ENCODE assay signal across 26 mouse cellular contexts in genomic region chr17:36993770-36994325, GRCm38 (mm10). TPM values are rescaled to one million over a fixed set of nuclear protein-coding genes. Genes with fewer than 3 reads are reported as not detected.
A peak's percentile ranks its signal among the peaks of the same experiment; 100 is the strongest.
DNase-seq lines count a peak whose midpoint lies in the region; ATAC-seq and TF ChIP-seq lines count a peak whose summit lies in the region.
"Had no signal": no experiment of that assay in that cellular context is flagged by ENCODE, and none has a peak within 500 bp of the region (broad histone marks: within the 10 kb centered on the region; RNA-seq: fewer than 3 reads in every experiment).

No protein-coding gene starts in this region.

- no peaks in the 10 kb centered on the region for H3K27me3 ChIP-seq in E14TG2a.4 (ENCODE audit: insufficient read depth, low read length)

- TF ChIP-seq CTCF in E14TG2a.4 (conservative IDR thresholded peaks at IDR 0.05; ENCODE audit: low read length), result no peak
- no peak for TF ChIP-seq CTCF in layer of hippocampus, adult 2 months (conservative IDR thresholded peaks at IDR 0.05)

- H3K4me1 ChIP-seq in E14TG2a.4 (replicated peaks; ENCODE audit: low read depth, low read length) (peaks cover 94% of the 10 kb centered on the region), ES-E14 (ENCODE audit: control insufficient read depth in 2 of 2, insufficient read depth in 2 of 2, low read length in 2 of 2, poor library complexity in 1 of 2) (peaks cover 17 to 26% of the 10 kb centered on the region in 2 experiments)
- H3K4me1 ChIP-seq: forebrain, embryonic 13.5 days; hindbrain, embryonic 13.5 days had no signal

- ATAC-seq in common myeloid progenitor, adult 5-6 weeks (replicated peaks; ENCODE audit: low read depth, poor library complexity, severe bottlenecking), result peak; percentile 30
- ATAC-seq: CD4-positive, CD25-positive, alpha-beta regulatory T cell, adult 4 months; forebrain, embryonic 13.5 days; forebrain, postnatal 0 days; hindbrain, postnatal 0 days; Patski had no signal

- H3K9me3 ChIP-seq in E14TG2a.4 (ENCODE audit: low read length), result no peaks in the 10 kb centered on the region
- no peaks in the 10 kb centered on the region for H3K9me3 ChIP-seq in ES-E14 (ENCODE audit: control insufficient read depth, insufficient read depth, low read depth, low read length)
- H3K9me3 ChIP-seq: embryonic facial prominence, embryonic 10.5 days; forebrain, embryonic 13.5 days; heart, embryonic 15.5 days; hindbrain, embryonic 13.5 days had no signal

- H3K36me3 ChIP-seq in E14TG2a.4 (ENCODE audit: insufficient read depth, low read length) (no peaks in the 10 kb centered on the region), ES-E14 (ENCODE audit: control insufficient read depth, insufficient read depth, low read length, poor library complexity, severe bottlenecking) (no peaks in the 10 kb centered on the region)
- H3K36me3 ChIP-seq: embryonic facial prominence, embryonic 10.5 days; heart, embryonic 15.5 days; hindbrain, embryonic 13.5 days had no signal

- in situ Hi-C loops in ES-E14 (cut with MboI; ENCODE audit: low sequenced_read_pairs in 2 of 2, unreplicated experiment in 2 of 2), result no loop called here

- H3K4me3 ChIP-seq in E14TG2a.4 (replicated peaks; ENCODE audit: low read length), result peak overlapping the region; percentile 59
- H3K4me3 ChIP-seq in ES-E14 (ENCODE audit: insufficient read depth in 1 of 2, low read depth in 1 of 2, low read length in 2 of 2, poor library complexity in 1 of 2, severe bottlenecking in 1 of 2), result peak overlapping the region in 1 of 2 experiments; percentile 53; a peak in 2 of 4 replicates
- H3K4me3 ChIP-seq in layer of hippocampus, adult 2 months, result no peak overlapping the region
- H3K4me3 ChIP-seq: embryonic facial prominence, embryonic 10.5 days; forebrain, embryonic 13.5 days; gastrocnemius, adult 2 months; heart, adult 2 months; heart, embryonic 15.5 days; hindbrain, embryonic 13.5 days had no signal

- peak overlapping the region; percentile 96; the same call in 1 of the 2 replicates for H3K27ac ChIP-seq in ES-E14 (ENCODE audit: insufficient read depth, low read depth, low read length, poor library complexity, severe bottlenecking)
- no peak overlapping the region for H3K27ac ChIP-seq in layer of hippocampus, adult 2 months
- H3K27ac ChIP-seq: embryonic facial prominence, embryonic 10.5 days; forebrain, embryonic 13.5 days; gastrocnemius, adult 2 months; heart, adult 2 months; heart, embryonic 15.5 days; hindbrain, embryonic 13.5 days; hindbrain, postnatal 0 days had no signal

- no peak for DNase-seq in ES-E14 (ENCODE audit: low read depth, low spot score)
- DNase-seq in frontal cortex, postnatal 10 days (ENCODE audit: low spot score in 2 of 2), result no peak
- DNase-seq in layer of hippocampus, adult 2 months (ENCODE audit: low spot score in 2 of 2), result no peak
- DNase-seq in urinary bladder, adult 18-20 months (ENCODE audit: low spot score in 2 of 2), result no peak
- DNase-seq in ovary, postnatal 14 days (ENCODE audit: low spot score), result no peak
- DNase-seq: adrenal gland, postnatal 10 days; B cell, adult 2 months; cerebellum, adult 11-12 months; cerebellum, adult 9-11 months; cerebellum, postnatal 36 days; forebrain, postnatal 0 days; gastrocnemius, adult 2 months; gastrocnemius, postnatal 25 days; heart, adult 2 months; heart, postnatal 14 days; kidney, adult 11 months had no signal

- peak overlapping the region; percentile 75; the same call in 1 of the 2 replicates for H3K9ac ChIP-seq in ES-E14 (ENCODE audit: insufficient read depth, low read depth, low read length, poor library complexity, severe bottlenecking)
- H3K9ac ChIP-seq: forebrain, embryonic 13.5 days; forebrain, postnatal 0 days; heart, embryonic 15.5 days; hindbrain, embryonic 13.5 days had no signal

TF ChIP-seq in ES-E14, 5 proteins besides CTCF, POLR2A, EP300 and RAD21:
- TF ChIP-seq ZC3H11A (IDR thresholded peaks at IDR 0.05; ENCODE audit: borderline replicate concordance, low read depth, low read length) (no peak), MAFK (IDR thresholded peaks at IDR 0.05; ENCODE audit: insufficient read depth, low read depth, low read length) (no peak), CHD2 (IDR thresholded peaks at IDR 0.05; ENCODE audit: low read depth, low read length) (no peak), HCFC1 (IDR thresholded peaks at IDR 0.05; ENCODE audit: borderline replicate concordance, insufficient read depth, low read length) (no peak), ZNF384 (IDR thresholded peaks at IDR 0.05; ENCODE audit: low read depth, low read length) (no peak)

RNA-seq across cellular contexts. Expression of gene H2-M5, which starts 4.5 kb away (rescaled TPM):
- 49.4 and 55.4 TPM in 2 replicates for total RNA-seq in ES-E14 (2012; rRNA removed)
- total RNA-seq in common myeloid progenitor, adult 5-6 weeks (2017), result not detected in 2 replicates
- total RNA-seq in layer of hippocampus, adult 2 months (2021), result 1 to 10 TPM in 1 of 2 experiments, under 1 TPM in 1; 0.37 to 1.2 TPM
- total RNA-seq: adrenal gland, postnatal 10 days; gastrocnemius, postnatal 25 days; hematopoietic stem cell, adult 5-6 weeks had no signal

RNA-seq across cellular contexts. Expression of gene Zfp57, which starts 7.1 kb away (rescaled TPM):
- 360 and 437 TPM in 2 replicates for total RNA-seq in ES-E14 (2012; rRNA removed)
- 1.1 and 2.9 TPM in 2 replicates for total RNA-seq in common myeloid progenitor, adult 5-6 weeks (2017)
- total RNA-seq in layer of hippocampus, adult 2 months (2021), result 10 to 100 TPM; 15.0 to 15.8 TPM

RNA-seq across cellular contexts. Expression of gene 2410137M14Rik, which starts 12.8 kb away (rescaled TPM):
- total RNA-seq in ES-E14 (2012; rRNA removed), result 14.8 and 16.9 TPM in 2 replicates
- total RNA-seq in common myeloid progenitor, adult 5-6 weeks (2017), result not detected in 2 replicates
- total RNA-seq in layer of hippocampus, adult 2 months (2021), result not detected
- total RNA-seq: adrenal gland, postnatal 10 days; gastrocnemius, postnatal 25 days; heart, postnatal 14 days; hematopoietic stem cell, adult 5-6 weeks; hindbrain, postnatal 0 days had no signal

RNA-seq across cellular contexts. Expression of gene Mog, which starts 29.4 kb away (rescaled TPM):
- 0.62 and 0.85 TPM in 2 replicates for total RNA-seq in ES-E14 (2012; rRNA removed)
- not detected in 2 replicates for total RNA-seq in common myeloid progenitor, adult 5-6 weeks (2017)
- 10 to 100 TPM; 42.6 to 45.6 TPM for total RNA-seq in layer of hippocampus, adult 2 months (2021)
- total RNA-seq: adrenal gland, postnatal 10 days; forebrain, postnatal 0 days; gastrocnemius, adult 2 months; gastrocnemius, postnatal 25 days; heart, adult 2 months; heart, postnatal 14 days; hematopoietic stem cell, adult 5-6 weeks had no signal

RNA-seq across cellular contexts. Expression of gene Znrd1as, which starts 35.5 kb away (rescaled TPM):
- 13.8 and 15.1 TPM in 2 replicates for total RNA-seq in ES-E14 (2012; rRNA removed)
- total RNA-seq in common myeloid progenitor, adult 5-6 weeks (2017), result 7.8 and 9.0 TPM in 2 replicates
- total RNA-seq in layer of hippocampus, adult 2 months (2021), result 1 to 10 TPM; 6.2 to 7.3 TPM

Comparison
In these comparisons a context has a peak if more than half of its experiments do, and no peak if none do; other contexts are left out.
1. RNA of gene H2-M5, which starts 4.5 kb away (total RNA-seq): 49.4 to 55.4 TPM in ES-E14; 0.37 to 1.2 TPM in layer of hippocampus, adult 2 months and not detected in common myeloid progenitor, adult 5-6 weeks; every median in the first group is over 10 times any median in the second.
2. RNA of gene Zfp57, which starts 7.1 kb away (total RNA-seq): 360 to 437 TPM in ES-E14; 15.0 to 15.8 TPM in layer of hippocampus, adult 2 months and 1.1 to 2.9 TPM in common myeloid progenitor, adult 5-6 weeks; every median in the first group is over 10 times any median in the second.
3. RNA of gene 2410137M14Rik, which starts 12.8 kb away (total RNA-seq): 14.8 to 16.9 TPM in ES-E14; not detected in layer of hippocampus, adult 2 months and not detected in common myeloid progenitor, adult 5-6 weeks; every median in the first group is over 10 times any median in the second.